8 mouse cellular contexts compared by ENCODE assay signal in genomic region chr1:60158411-60158810, GRCm38 (mm10). TPM values are rescaled to one million over a fixed set of nuclear protein-coding genes. Genes with fewer than 3 reads are reported as not detected.
DNase-seq lines count a peak whose midpoint lies in the region; ATAC-seq lines count a peak whose summit lies in the region.

No protein-coding gene starts in this region.

- H3K36me3 ChIP-seq in hindbrain, embryonic 11.5 days (ENCODE audit: control insufficient read depth, insufficient read depth, low read length), result no peaks in the 10 kb centered on the region
- no peaks in the 10 kb centered on the region for H3K36me3 ChIP-seq in hindbrain, embryonic 12.5 days

- no peaks in the 10 kb centered on the region for H3K27me3 ChIP-seq in hindbrain, embryonic 11.5 days (ENCODE audit: control insufficient read depth, insufficient read depth, low read length)
- H3K27me3 ChIP-seq in hindbrain, embryonic 12.5 days, result no peaks in the 10 kb centered on the region

- H3K27ac ChIP-seq in hindbrain, embryonic 11.5 days (ENCODE audit: low read depth, low read length), result no peak overlapping the region
- no peak overlapping the region for H3K27ac ChIP-seq in hindbrain, embryonic 12.5 days

- H3K4me1 ChIP-seq in hindbrain, embryonic 11.5 days (replicated peaks; ENCODE audit: control insufficient read depth, insufficient read depth, low read length), result no peaks in the 10 kb centered on the region
- no peaks in the 10 kb centered on the region for H3K4me1 ChIP-seq in hindbrain, embryonic 12.5 days

- no peaks in the 10 kb centered on the region for H3K9me3 ChIP-seq in hindbrain, embryonic 11.5 days (ENCODE audit: control insufficient read depth, low read length)
- no peaks in the 10 kb centered on the region for H3K9me3 ChIP-seq in hindbrain, embryonic 12.5 days (replicated peaks)

- WGBS in hindbrain, embryonic 11.5 days, result 64% methylated on average over 3 of the region's 3 CpGs
- 46% methylated on average over 3 of the region's 3 CpGs for WGBS in hindbrain, embryonic 12.5 days

- H3K9ac ChIP-seq in hindbrain, embryonic 11.5 days (ENCODE audit: low read depth, low read length), result no peak overlapping the region
- no peak overlapping the region for H3K9ac ChIP-seq in hindbrain, embryonic 12.5 days

- DNase-seq in hindbrain, embryonic 11.5 days (ENCODE audit: low spot score), result peak; percentile 13
- DNase-seq in 3T3-L1 (ENCODE audit: low read depth, low spot score) (peak; percentile 86), adipocyte (ENCODE audit: low spot score) (peak; percentile 80)
- peak; percentile 81 for DNase-seq in fibroblast of lung, adult 2 months (ENCODE audit: low read depth)
- DNase-seq in kidney, postnatal 25 days, result peak; percentile 49 to 71
- DNase-seq in yolk sac, embryonic 10.5 days (ENCODE audit: low spot score), result no peak

- no peak overlapping the region for H3K4me2 ChIP-seq in hindbrain, embryonic 11.5 days (replicated peaks; ENCODE audit: low read depth, low read length)
- H3K4me2 ChIP-seq in hindbrain, embryonic 12.5 days (replicated peaks), result no peak overlapping the region

- no peak overlapping the region for H3K4me3 ChIP-seq in hindbrain, embryonic 11.5 days (ENCODE audit: low read depth, low read length)
- no peak overlapping the region for H3K4me3 ChIP-seq in hindbrain, embryonic 12.5 days

- no peak for ATAC-seq in hindbrain, embryonic 11.5 days (ENCODE audit: low FRiP score)
- ATAC-seq in hindbrain, embryonic 12.5 days (ENCODE audit: low FRiP score), result no peak
- ATAC-seq in neutrophil, adult 5-6 weeks (ENCODE audit: extremely low read depth, insufficient number of reproducible peaks, low FRiP score, poor library complexity, severe bottlenecking), result peak; percentile 85

RNA-seq across cellular contexts. Expression of gene Nbeal1, which starts 22.0 kb away (rescaled TPM):
- polyA plus RNA-seq in hindbrain, embryonic 11.5 days (2014; fragmentation: Nextera tagmentation; extraction: Ambion mirVana), result 7.9 and 10.9 TPM in 2 replicates
- polyA plus RNA-seq in hindbrain, embryonic 12.5 days (2016; fragmentation: Nextera tagmentation; extraction: Ambion mirVana), result 13.8 and 15.4 TPM in 2 replicates
- 33.4 and 34.4 TPM in 2 replicates for total RNA-seq in neutrophil, adult 5-6 weeks (2017)

RNA-seq across cellular contexts. Expression of gene Wdr12, which starts 60.0 kb away (rescaled TPM):
- 50.2 and 50.7 TPM in 2 replicates for polyA plus RNA-seq in hindbrain, embryonic 11.5 days (2014; fragmentation: Nextera tagmentation; extraction: Ambion mirVana)
- polyA plus RNA-seq in hindbrain, embryonic 12.5 days (2016; fragmentation: Nextera tagmentation; extraction: Ambion mirVana), result 38.3 and 46.1 TPM in 2 replicates
- total RNA-seq in neutrophil, adult 5-6 weeks (2017), result 18.6 and 26.3 TPM in 2 replicates
